Mouse (Mus musculus): Measurements from ENCODE around the gene Fam81a. TPM values are rescaled to one million over a fixed set of nuclear protein-coding genes. Genes with fewer than 3 reads are reported as not detected.

Gene Fam81a
- 1 to 10 TPM; 3.2 to 3.7 TPM for total RNA-seq (2021)
- long read RNA-seq, experiment 1, transcript Fam81a-201 (9 exons, 3,703 nt): major isoform, 8 of 10 reads
- long read RNA-seq, experiment 1, partial matches to known transcripts: 0 of 10 reads
- long read RNA-seq, experiment 1, other reads (novel, unspliced or antisense): 2 of 10 reads
- long read RNA-seq, experiment 2, transcript Fam81a-201 (9 exons, 3,703 nt): major isoform, 5 of 7 reads
- long read RNA-seq, experiment 2, partial matches to known transcripts: 0 of 7 reads
- long read RNA-seq, experiment 2, other reads (novel, unspliced or antisense): 2 of 7 reads

GRCm38 (mm10) chr9:70142460-70142859, at the start of gene Fam81a:
Gene Fam81a, minus strand, starts transcription at chr9:70142560.
- no peak for DNase-seq

GRCm38 (mm10) chr9:70182639-70183038, 40.3 kb upstream of the Fam81a start:
- no peak for DNase-seq

- no peak for DNase-seq
These were observed 39.4 kb upstream of the Fam81a start for GRCm38 (mm10) chr9:70181719-70182118.

GRCm38 (mm10) chr9:70176291-70176690, 33.9 kb upstream of the Fam81a start:
- DNase-seq: no peak

- no peak for DNase-seq
These were observed 32.5 kb upstream of the Fam81a start for GRCm38 (mm10) chr9:70174896-70175295.

GRCm38 (mm10) chr9:70174291-70174848, 32.0 kb upstream of the Fam81a start:
- no peak for DNase-seq

GRCm38 (mm10) chr9:70168973-70169372, 26.6 kb upstream of the Fam81a start:
- no peak for DNase-seq

GRCm38 (mm10) chr9:70160071-70160470, 17.7 kb upstream of the Fam81a start:
- no peak for DNase-seq

- DNase-seq: no peak
These were observed 5.3 kb upstream of the Fam81a start for GRCm38 (mm10) chr9:70147618-70148017.

- DNase-seq: no peak
These were observed 3.1 kb upstream of the Fam81a start for GRCm38 (mm10) chr9:70145426-70145825.

- DNase-seq: no peak
These were observed 966 bp upstream of the Fam81a start for GRCm38 (mm10) chr9:70143326-70143725.

GRCm38 (mm10) chr9:70141885-70142326, 454 bp downstream of the Fam81a start:
- DNase-seq: no peak

- DNase-seq: peak; percentile 75
These were observed 1.2 kb downstream of the Fam81a start for GRCm38 (mm10) chr9:70140871-70141796.

- DNase-seq: peak; percentile 3
These were observed 2.0 kb downstream of the Fam81a start for GRCm38 (mm10) chr9:70140340-70140739.

- peak; percentile 5 for DNase-seq
These were observed 3.0 kb downstream of the Fam81a start for GRCm38 (mm10) chr9:70139331-70139885.

GRCm38 (mm10) chr9:70138511-70138910, 3.8 kb downstream of the Fam81a start:
- DNase-seq: no peak

- DNase-seq: no peak
These were observed 4.4 kb downstream of the Fam81a start for GRCm38 (mm10) chr9:70137991-70138390.

- peak; percentile 7 for DNase-seq
These were observed 7.2 kb downstream of the Fam81a start for GRCm38 (mm10) chr9:70135186-70135585.

GRCm38 (mm10) chr9:70134716-70135115, 7.6 kb downstream of the Fam81a start:
- DNase-seq: peak; percentile 31

- DNase-seq: no peak
These were observed 8.1 kb downstream of the Fam81a start for GRCm38 (mm10) chr9:70134215-70134614.

- no peak for DNase-seq
These were observed 11.6 kb downstream of the Fam81a start for GRCm38 (mm10) chr9:70130786-70131185.

- DNase-seq: no peak
These were observed 30.5 kb downstream of the Fam81a start for GRCm38 (mm10) chr9:70111869-70112286.

GRCm38 (mm10) chr9:70110871-70111270, 31.5 kb downstream of the Fam81a start:
- DNase-seq: no peak
